Mouse (Mus musculus) hindbrain, embryonic 16.5 days (tissue): ENCODE measurements around the gene Ehd4. TPM values are rescaled to one million over a fixed set of nuclear protein-coding genes. Genes with fewer than 3 reads are reported as not detected.

Experiments used
- ATAC-seq: fragments of 200-750 bp; cut with Nextera tagmentation; 2 replicates; pipeline ENCODE4 v1.8.0; 2017; ENCODE audit warnings: moderate TSS enrichment, moderate library complexity
- H3K27ac ChIP-seq: fragments of 300-500 bp; sonication (generic); 2 replicates; pipeline ENCODE4 v1.5.1; 2014; ENCODE audit warnings: low read depth, mild to moderate bottlenecking, control low read depth, low read length, moderate library complexity
- H3K27me3 ChIP-seq: fragments of 300-500 bp; sonication (generic); replicated peaks from 2 replicates; pipeline ENCODE4 v1.6.1; 2014; ENCODE audit warnings: low read length; ENCODE audit not compliant: control insufficient read depth, insufficient read depth
- H3K36me3 ChIP-seq: fragments of 300-500 bp; sonication (generic); 2 replicates; pipeline ENCODE4 v1.6.1; 2014; ENCODE audit warnings: mild to moderate bottlenecking, low read length, moderate library complexity, mixed read lengths; ENCODE audit not compliant: control insufficient read depth, insufficient read depth
- H3K4me1 ChIP-seq: fragments of 300-500 bp; sonication (generic); 2 replicates; pipeline ENCODE4 v1.6.1; 2014; ENCODE audit warnings: low read depth, low read length; ENCODE audit not compliant: control insufficient read depth, insufficient read depth
- H3K4me2 ChIP-seq: fragments of 300-500 bp; sonication (generic); 2 replicates; pipeline ENCODE4 v1.6.1; 2014; ENCODE audit warnings: mild to moderate bottlenecking, low read length, control low read depth, moderate library complexity
- H3K4me3 ChIP-seq: fragments of 300-500 bp; sonication (generic); 2 replicates; pipeline ENCODE4 v1.5.1; 2014; ENCODE audit warnings: mild to moderate bottlenecking, low read length, control low read depth, moderate library complexity
- H3K9ac ChIP-seq: fragments of 300-500 bp; sonication (generic); 2 replicates; pipeline ENCODE4 v1.6.1; 2014; ENCODE audit warnings: low read depth, mild to moderate bottlenecking, control low read depth, low read length, moderate library complexity
- H3K9me3 ChIP-seq: fragments of 300-500 bp; sonication (generic); 2 replicates; pipeline ENCODE4 v1.6.1; 2014; ENCODE audit warnings: mild to moderate bottlenecking, low read length, moderate library complexity; ENCODE audit not compliant: control insufficient read depth
- WGBS: fragments of 180-500 bp; shearing (Covaris S2); extraction: QIAGEN DNeasy Blood & Tissue Kit; methylation state at CpG from one replicate; pipeline ENCODE4 v1.1.7; 2014; 5-methylcytosine and 5-hydroxymethylcytosine counted together
- polyA plus RNA-seq: library from polyadenylated mRNA; unstranded; fragments of >200 nt; fragmentation: Nextera tagmentation; extraction: Ambion mirVana; gene quantifications from 2 replicates; pipeline ENCODE4 v1.2.1, GENCODE M21; 2015

The Ehd4 gene
- polyA plus RNA-seq, 1 experiment from 2014 or later = 20.7 TPM

GRCm38 (mm10) chr2:120097868-120098267 lies 56.5 kb downstream of the Ehd4 start:
- H3K36me3 ChIP-seq = no peaks in the 10 kb centered on the region
- no peak overlapping the region for H3K9ac ChIP-seq
- no peak overlapping the region for H3K27ac ChIP-seq
- WGBS = 80% methylated on average over 8 of the region's 8 CpGs
- ATAC-seq = no peak
- H3K4me2 ChIP-seq = no peak overlapping the region
- no peaks in the 10 kb centered on the region for H3K9me3 ChIP-seq
- no peaks in the 10 kb centered on the region for H3K27me3 ChIP-seq
- no peaks in the 10 kb centered on the region for H3K4me1 ChIP-seq
- H3K4me3 ChIP-seq = no peak overlapping the region

- no peak overlapping the region for H3K9ac ChIP-seq
- no peaks in the 10 kb centered on the region for H3K36me3 ChIP-seq
- no peaks in the 10 kb centered on the region for H3K9me3 ChIP-seq
- WGBS = 95% methylated on average over 6 of the region's 6 CpGs
- no peak overlapping the region for H3K4me2 ChIP-seq
- no peak for ATAC-seq
- H3K27ac ChIP-seq = no peak overlapping the region
- H3K4me3 ChIP-seq = no peak overlapping the region
- H3K27me3 ChIP-seq = no peaks in the 10 kb centered on the region
- no peaks in the 10 kb centered on the region for H3K4me1 ChIP-seq
Observed at GRCm38 (mm10) chr2:120096711-120097110, 57.7 kb downstream of the Ehd4 start.

GRCm38 (mm10) chr2:120096191-120096590 lies 58.2 kb downstream of the Ehd4 start:
- no peak overlapping the region for H3K9ac ChIP-seq
- 79% methylated on average over 8 of the region's 8 CpGs for WGBS
- H3K9me3 ChIP-seq = no peaks in the 10 kb centered on the region

GRCm38 (mm10) chr2:120095171-120095570 lies 59.2 kb downstream of the Ehd4 start:
- ATAC-seq = no peak
- H3K27ac ChIP-seq = no peak overlapping the region
- H3K4me3 ChIP-seq = no peak overlapping the region
- no peak overlapping the region for H3K4me2 ChIP-seq
- H3K27me3 ChIP-seq = no peaks in the 10 kb centered on the region
- H3K4me1 ChIP-seq = no peaks in the 10 kb centered on the region
- WGBS = 98% methylated on average over 4 of the region's 4 CpGs
- H3K36me3 ChIP-seq = no peaks in the 10 kb centered on the region
- H3K9ac ChIP-seq = no peak overlapping the region
- no peaks in the 10 kb centered on the region for H3K9me3 ChIP-seq

More at GRCm38 (mm10) chr2:120096191-120096590, 58.2 kb downstream of the Ehd4 start:
- no peaks in the 10 kb centered on the region for H3K4me1 ChIP-seq
- H3K36me3 ChIP-seq = no peaks in the 10 kb centered on the region
- no peak overlapping the region for H3K4me3 ChIP-seq
- no peak for ATAC-seq
- no peak overlapping the region for H3K4me2 ChIP-seq
- no peak overlapping the region for H3K27ac ChIP-seq
- no peaks in the 10 kb centered on the region for H3K27me3 ChIP-seq

GRCm38 (mm10) chr2:120093671-120094430 lies 60.6 kb downstream of the Ehd4 start:
- no peak overlapping the region for H3K9ac ChIP-seq
- ATAC-seq = 0 out of 2 replicates have a peak, but pooled peaks have one; percentile 27
- no peak overlapping the region for H3K4me2 ChIP-seq
- no peaks in the 10 kb centered on the region for H3K27me3 ChIP-seq
- no peak overlapping the region for H3K4me3 ChIP-seq
- H3K4me1 ChIP-seq = no peaks in the 10 kb centered on the region
- no peaks in the 10 kb centered on the region for H3K36me3 ChIP-seq
- no peaks in the 10 kb centered on the region for H3K9me3 ChIP-seq
- WGBS = 73% methylated on average over 5 of the region's 5 CpGs
- H3K27ac ChIP-seq = no peak overlapping the region

- H3K4me1 ChIP-seq = no peaks in the 10 kb centered on the region
- no peaks in the 10 kb centered on the region for H3K9me3 ChIP-seq
- H3K9ac ChIP-seq = no peak overlapping the region
- WGBS = 93% methylated on average over 17 of the region's 17 CpGs
- no peak overlapping the region for H3K4me3 ChIP-seq
- H3K27me3 ChIP-seq = no peaks in the 10 kb centered on the region
- H3K27ac ChIP-seq = no peak overlapping the region
- H3K36me3 ChIP-seq = no peaks in the 10 kb centered on the region
- no peak overlapping the region for H3K4me2 ChIP-seq
- ATAC-seq = no peak
Observed at GRCm38 (mm10) chr2:120090979-120091378, 63.4 kb downstream of the Ehd4 start.

GRCm38 (mm10) chr2:120087897-120088296 lies 66.5 kb downstream of the Ehd4 start:
- H3K36me3 ChIP-seq = no peaks in the 10 kb centered on the region
- H3K4me1 ChIP-seq = no peaks in the 10 kb centered on the region
- ATAC-seq = no peak
- 82% methylated on average over 2 of the region's 2 CpGs for WGBS
- no peak overlapping the region for H3K27ac ChIP-seq
- H3K4me3 ChIP-seq = no peak overlapping the region
- H3K27me3 ChIP-seq = no peaks in the 10 kb centered on the region
- no peaks in the 10 kb centered on the region for H3K9me3 ChIP-seq
- no peak overlapping the region for H3K4me2 ChIP-seq
- no peak overlapping the region for H3K9ac ChIP-seq

GRCm38 (mm10) chr2:120087391-120087790 lies 67.0 kb downstream of the Ehd4 start:
- Histone ChIP-seq H3K4me1 (no peaks in the 10 kb centered on the region), H3K4me2 (no peak overlapping the region)
- ATAC-seq = no peak

GRCm38 (mm10) chr2:120086038-120086437 lies 68.4 kb downstream of the Ehd4 start:
- H3K27ac ChIP-seq = no peak overlapping the region
- no peaks in the 10 kb centered on the region for H3K9me3 ChIP-seq
- WGBS = 90% methylated on average over 3 of the region's 3 CpGs
- no peak overlapping the region for H3K4me2 ChIP-seq
- ATAC-seq = no peak
- H3K4me1 ChIP-seq = no peaks in the 10 kb centered on the region
- H3K9ac ChIP-seq = no peak overlapping the region
- no peak overlapping the region for H3K4me3 ChIP-seq
- H3K27me3 ChIP-seq = no peaks in the 10 kb centered on the region
- H3K36me3 ChIP-seq = no peaks in the 10 kb centered on the region

More at GRCm38 (mm10) chr2:120087391-120087790, 67.0 kb downstream of the Ehd4 start:
- Histone ChIP-seq H3K4me3 (no peak overlapping the region), H3K36me3 (no peaks in the 10 kb centered on the region), H3K27me3 (no peaks in the 10 kb centered on the region), H3K9ac (no peak overlapping the region), H3K9me3 (no peaks in the 10 kb centered on the region), H3K27ac (no peak overlapping the region)
- 78% methylated on average over 3 of the region's 3 CpGs for WGBS
